Mouse (Mus musculus) adrenal gland, postnatal 14 days (tissue): ENCODE measurements around the gene Anks1b. TPM values are rescaled to one million over a fixed set of nuclear protein-coding genes. Genes with fewer than 3 reads are reported as not detected.
A peak's percentile ranks its signal among the peaks of the same experiment; 100 is the strongest.

Experiments
- DNase-seq: peaks from one replicate; pipeline ENCODE4 v3.0.0; 2021; ENCODE audit warnings: mixed read lengths
- total RNA-seq: library from RNA; stranded (reverse); gene quantifications from 2 replicates; pipeline ENCODE4 v1.2.3, GENCODE M21; 2021

The Anks1b gene
- total RNA-seq, 1 experiment from 2014 or later, result 1.4 TPM

DNA sequence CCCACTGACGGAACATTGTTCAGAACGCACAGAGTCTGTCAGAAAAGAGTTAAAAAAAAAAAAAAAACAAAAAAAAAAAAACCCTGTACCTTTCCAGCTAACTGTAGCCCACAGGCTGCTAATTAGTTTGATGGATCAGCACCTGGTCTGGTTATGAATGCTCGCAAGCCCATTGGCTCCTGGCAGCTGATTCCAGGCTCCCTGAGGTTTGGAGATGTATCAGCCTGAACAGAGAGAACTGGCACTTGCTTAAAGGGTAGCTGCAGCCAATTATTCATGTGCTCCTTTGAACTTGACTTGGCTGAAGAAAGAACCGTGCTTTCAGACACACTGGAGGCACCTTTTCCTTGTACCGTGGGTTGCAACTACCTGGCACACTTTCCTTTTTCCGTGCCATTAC lies 941.1 kb downstream of the Anks1b start:
- no peak for DNase-seq

DNA sequence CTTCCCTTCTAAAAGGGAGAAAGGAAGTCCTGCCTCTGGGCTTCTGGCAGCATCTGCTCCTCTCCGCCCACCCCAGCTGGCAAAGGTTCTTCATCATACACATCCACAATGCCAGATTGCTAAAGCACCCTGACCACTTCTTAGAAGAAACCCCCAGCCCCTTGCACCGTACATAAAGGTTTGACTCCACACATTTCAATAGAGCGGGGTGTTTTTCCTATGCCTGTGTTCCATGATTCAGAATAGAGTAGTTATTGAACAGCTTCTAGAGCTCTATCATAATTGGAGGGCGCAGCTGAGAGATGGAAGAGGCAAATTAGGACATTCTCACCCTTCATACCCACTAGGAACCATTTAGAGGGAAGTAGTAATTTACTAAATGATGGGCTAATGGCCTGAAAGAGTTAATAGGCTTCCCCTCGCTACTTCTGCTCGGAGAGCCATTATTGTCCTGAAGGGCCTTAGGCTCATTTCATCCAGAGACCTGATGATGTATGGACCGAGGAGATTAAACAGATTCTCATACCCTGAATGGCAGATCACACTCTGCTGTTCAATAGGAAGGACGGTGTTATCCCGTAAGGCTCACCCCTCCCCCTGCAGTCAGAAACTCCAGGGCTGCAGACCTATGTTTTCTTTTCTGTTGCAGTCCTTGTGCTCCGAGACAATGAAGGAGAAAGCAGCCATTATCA lies 945.1 kb downstream of the Anks1b start:
- DNase-seq, result no peak

- DNase-seq, result peak; percentile 54
These were observed 950.1 kb downstream of the Anks1b start for GRCm38 (mm10) chr10:90823438-90823837.

- DNase-seq, result no peak
These were observed 951.4 kb downstream of the Anks1b start for GRCm38 (mm10) chr10:90824692-90825091.

DNA sequence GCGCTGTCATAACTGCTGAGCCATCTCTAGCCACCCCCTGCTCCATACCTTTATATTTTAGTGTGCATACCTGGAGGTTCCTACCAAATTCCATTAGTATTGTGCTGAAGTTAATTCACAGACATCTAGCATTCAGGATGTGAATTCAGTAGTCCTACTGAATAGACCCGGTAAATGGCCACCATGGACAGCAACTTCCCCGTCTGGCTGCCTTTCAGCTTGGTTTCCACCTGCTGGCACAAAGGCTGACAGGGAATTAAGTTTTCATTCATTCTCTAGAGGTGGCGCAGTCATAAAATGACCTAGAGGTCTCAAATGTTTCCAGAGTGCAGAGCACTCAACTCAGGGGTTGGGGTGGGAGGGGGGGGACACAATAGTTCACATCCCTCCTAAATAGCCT lies 953.6 kb downstream of the Anks1b start:
- DNase-seq, result peak; percentile 47

DNA sequence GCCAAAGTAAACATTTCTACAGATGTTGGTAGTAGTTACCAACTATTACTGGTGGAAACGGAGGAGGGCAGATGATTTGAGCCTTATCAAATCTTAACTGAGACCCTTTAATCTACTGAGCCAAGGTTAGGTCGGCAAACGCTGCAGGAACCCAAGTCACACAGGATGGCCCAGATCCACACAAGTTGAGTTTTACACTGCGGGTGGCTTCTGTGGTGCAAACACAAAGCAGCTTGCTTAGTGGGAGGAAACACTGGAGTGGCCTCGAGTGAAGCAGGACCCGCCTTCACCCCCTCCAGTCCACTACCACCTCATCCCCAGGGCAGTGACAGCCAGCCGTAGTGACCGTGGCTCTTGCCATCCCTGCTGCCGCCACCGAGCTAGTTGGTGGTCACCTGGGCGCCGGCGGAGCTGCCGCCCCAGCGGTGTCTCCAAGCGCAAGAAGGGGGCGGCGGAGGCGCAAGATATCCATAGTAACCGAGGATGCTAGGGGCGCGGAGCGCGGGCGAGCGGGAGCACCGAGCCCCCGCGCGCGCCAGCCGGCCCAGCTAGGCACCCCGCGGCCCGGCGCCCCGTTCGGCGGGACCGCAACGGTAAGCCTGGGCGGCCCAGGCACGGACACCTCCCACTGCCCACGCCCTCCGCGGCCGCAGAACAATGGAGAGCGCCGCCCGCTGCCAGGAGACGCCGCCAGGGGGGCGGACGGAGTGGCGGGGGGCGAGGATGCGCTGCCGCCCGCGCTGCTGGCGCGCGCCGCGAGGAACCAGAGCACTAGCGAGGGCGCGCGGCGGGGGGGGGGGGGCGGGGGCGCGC lies 955.5 kb downstream of the Anks1b start:
- DNase-seq, result peak; percentile 9

DNA sequence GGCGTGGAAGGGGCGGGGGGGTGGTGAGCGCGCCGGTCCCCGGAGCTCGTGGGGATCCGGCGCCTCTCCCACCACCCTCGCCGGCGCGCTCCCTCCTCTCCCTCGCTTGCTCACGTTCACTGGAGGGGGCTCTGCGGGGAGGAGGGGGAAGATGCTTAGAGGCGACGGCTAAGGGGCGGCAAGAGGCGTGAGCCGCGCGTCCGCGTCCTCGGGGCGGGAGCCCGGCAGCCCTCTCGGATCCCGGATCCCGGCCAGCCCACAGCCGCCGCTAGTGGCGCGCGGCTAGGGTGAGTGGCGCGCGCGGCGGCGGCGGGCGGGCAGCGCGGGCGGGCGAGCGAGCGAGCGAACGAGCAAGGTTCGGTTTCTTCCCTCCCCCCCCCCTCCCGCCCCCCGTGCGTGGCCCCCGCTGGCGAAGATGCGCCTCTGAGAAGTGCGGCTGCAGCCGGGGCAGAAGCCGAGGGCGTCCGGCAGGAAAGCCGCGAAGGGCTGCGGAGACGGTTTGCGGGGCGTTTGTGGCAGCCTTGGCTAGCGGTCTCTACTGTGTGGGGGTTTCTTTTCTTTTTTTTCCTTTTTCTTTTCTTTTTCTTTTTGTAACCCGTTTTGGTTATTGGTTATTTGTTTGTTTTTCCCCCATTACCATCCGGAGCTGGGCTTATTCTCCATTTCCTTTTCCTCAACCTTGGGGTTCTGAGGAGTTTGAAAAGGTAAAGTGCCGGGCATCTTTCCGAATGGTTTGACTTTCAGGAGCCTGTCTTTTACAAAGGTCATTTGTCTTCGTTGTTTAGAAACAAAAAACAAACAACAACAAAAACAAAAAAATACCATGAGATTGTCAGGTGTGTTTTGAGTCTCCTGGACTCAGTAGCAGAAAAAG lies 956.3 kb downstream of the Anks1b start:
- DNase-seq, result peak; percentile 30

DNA sequence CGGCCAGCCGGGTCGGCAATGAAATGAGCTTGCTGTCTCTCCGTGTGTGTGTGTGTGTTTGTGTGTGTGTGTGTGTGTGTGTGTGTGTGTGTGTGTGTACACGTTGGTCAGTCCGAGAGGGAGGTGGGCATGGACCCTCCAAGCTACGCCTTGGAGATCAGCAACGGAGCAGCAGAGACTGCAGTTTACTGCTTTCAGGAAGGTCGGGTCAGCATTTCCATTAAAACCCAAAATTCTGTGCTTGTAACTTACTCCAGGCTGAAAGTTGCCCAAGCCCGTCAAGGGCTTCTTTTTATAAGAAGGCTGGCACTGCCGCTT lies 956.9 kb downstream of the Anks1b start:
- no peak for DNase-seq

DNA sequence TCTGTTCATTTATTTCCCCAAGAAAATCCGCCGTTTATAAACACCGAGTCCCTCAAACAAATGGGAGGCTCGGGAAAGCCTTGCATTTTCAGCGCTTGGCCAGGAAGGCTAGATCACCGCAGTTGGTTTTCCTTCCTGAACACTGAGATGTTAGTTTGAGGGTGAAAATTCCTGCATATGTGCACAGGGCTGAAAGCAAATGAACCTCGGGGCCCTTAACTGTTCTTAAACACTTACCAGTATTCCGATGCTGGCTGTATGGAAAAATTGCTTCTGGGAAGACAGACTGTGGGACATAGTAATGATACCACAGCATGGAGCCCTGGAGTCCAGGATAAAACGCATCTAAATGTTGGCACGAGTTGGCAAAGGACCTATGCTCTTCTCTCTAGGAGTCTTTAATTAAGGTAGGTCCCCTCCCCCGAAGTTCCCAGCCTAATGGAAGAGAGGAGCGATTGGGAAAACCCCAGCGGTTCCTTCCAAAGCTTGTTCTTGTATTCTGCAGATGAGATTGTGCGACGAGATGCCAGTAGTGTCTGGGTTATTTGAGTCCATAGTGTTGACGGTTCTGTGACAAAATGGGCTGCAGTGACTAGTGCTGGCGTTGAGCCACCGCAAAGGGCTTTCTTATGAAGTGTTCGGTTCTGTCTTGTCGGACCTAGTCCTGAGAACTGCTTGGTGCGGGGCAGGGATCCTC lies 957.4 kb downstream of the Anks1b start:
- DNase-seq, result no peak

DNA sequence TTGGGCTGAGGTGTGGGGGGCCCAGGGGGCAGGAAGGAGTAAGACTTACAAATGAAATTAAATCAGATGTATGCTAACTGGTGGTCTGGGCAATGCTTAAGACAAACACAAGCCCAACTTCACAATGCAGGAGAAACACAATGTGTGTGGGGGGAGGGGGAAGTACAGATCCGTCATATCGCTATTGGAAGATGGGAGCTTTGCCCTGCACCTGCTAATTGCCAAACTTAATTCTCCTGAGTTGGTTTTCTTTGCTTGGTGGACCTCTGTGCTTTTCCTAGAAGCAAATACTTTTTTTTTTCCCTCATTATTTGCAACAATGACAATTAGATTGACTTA lies 957.9 kb downstream of the Anks1b start:
- DNase-seq, result no peak

- DNase-seq, result no peak
These were observed 961.0 kb downstream of the Anks1b start for GRCm38 (mm10) chr10:90834306-90834705.

- no peak for DNase-seq
These were observed 961.9 kb downstream of the Anks1b start for GRCm38 (mm10) chr10:90835195-90835594.

GRCm38 (mm10) chr10:90839611-90840335 lies 966.5 kb downstream of the Anks1b start:
- DNase-seq, result no peak

DNA sequence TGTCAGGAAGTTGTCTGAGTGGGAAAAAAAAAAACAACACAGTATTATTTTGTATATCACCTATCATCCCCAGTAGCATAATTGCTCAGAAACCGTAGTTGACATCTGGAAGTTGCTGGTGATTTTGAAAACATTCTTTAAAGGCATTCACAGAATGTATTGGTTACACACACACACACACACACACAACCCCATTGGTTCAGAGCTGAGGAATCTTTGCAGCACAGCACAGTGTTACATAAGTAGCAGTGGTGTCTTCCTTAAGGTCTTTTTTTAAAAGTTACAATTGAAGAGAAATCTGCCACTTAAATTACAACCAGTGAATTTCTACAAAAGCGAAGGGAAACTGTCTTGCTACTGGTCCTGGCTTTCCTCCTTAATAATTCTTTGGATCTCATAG lies 969.1 kb downstream of the Anks1b start:
- no peak for DNase-seq

DNA sequence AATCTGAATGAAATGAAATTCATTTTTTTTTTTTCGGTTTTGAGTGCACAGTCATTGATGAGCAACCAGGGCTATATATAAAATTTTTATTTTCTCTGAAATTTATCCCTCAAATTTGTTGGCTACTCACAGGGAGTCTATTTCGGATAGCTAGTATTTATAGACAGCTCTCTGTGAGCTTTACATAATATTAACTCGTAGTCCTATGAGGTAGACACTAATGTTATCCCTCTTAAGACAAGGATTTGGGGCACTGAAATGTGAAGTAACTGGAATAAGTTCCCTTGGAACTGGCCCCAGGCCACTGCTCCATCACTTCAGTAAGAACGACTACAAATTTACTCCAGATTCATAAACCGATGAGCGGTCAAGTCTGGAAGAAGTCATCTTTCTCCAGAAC lies 977.8 kb downstream of the Anks1b start:
- no peak for DNase-seq

DNA sequence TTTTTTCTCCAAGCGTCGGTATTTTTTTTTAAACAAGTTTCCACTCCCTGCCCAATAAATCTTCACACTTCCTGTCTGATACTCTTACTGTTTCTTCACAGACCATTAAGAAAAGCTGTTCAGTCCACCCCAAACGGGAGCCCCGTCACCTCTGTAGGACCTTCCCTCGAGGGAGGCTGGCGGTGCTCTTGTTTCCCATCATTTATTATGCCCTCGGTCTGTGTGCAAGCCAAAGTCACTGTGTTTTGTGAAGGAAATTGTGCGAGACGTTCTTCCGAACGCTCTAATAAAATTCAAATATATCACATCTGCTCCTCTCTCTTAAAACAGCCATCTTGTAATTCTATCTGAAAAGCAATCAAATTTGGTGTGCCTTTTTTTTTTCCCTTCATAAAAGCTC lies 978.7 kb downstream of the Anks1b start:
- no peak for DNase-seq

GRCm38 (mm10) chr10:90852432-90852831 lies 979.1 kb downstream of the Anks1b start:
- DNase-seq, result no peak

DNA sequence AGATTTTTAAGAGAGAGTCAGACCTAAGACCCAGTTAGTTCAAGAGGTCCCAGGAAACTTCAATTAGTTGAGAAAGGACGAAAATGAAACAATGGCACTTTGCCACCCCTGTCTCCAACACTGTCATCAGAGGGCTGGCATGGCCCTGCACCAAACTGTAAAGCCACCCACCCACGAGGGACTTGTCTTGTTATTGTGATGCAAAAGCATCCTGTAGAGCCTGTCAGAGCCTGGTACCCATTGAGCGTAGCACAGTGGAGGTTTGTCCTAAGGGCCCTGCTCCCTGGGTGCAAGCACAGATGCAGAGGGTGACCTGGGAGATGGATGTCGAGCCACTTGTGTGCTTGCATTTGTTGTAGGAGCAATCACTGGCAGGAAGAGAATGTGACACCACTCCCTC lies 983.4 kb downstream of the Anks1b start:
- DNase-seq, result no peak

- no peak for DNase-seq
These were observed 986.6 kb downstream of the Anks1b start for GRCm38 (mm10) chr10:90859665-90860523.

DNA sequence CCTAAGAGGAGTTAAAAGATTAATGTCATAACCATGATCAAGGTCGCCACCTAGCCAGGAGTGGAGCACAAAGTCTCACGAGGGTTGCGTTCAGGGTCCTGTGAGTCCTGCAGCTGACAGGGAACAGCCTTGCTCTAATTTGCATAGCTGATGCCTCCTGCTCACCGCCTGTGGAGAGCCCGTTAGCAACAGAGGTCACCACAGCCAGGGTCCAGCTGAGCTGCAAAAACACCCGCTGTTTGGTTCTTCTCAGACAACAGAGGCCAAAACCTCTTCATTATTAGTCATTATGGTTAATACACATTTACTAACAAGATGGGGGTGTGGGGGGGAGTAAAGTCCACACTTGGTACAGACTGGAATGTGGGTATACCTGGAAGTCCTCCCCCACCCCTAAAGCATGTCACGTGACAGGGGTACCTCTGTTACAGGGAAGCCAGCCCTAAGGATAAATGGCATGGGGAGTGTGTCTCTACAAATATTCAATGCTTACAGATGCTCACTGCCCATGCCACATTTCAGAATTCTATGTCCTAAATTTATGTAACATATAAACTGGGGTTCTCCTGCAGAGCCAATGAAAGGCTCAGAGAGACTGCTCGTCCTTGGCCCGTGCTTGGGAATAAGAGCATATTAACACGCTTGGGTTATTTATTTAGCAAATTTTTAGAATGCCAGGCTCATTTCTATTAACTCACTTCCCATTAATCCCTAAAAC lies 990.7 kb downstream of the Anks1b start:
- DNase-seq, result no peak
